Mouse (Mus musculus): ENCODE data around the gene Rprml. TPM values are rescaled to one million over a fixed set of nuclear protein-coding genes. Genes with fewer than 3 reads are reported as not detected.
A peak's percentile ranks its signal among the peaks of the same experiment; 100 is the strongest.

Rprml gene
- 1.3 and 2.9 TPM in 2 replicates for polyA plus RNA-seq (2012; rRNA removed)

GRCm38 (mm10) chr11:103649301-103649982 lies at the start of gene Rprml:
Gene Rprml, plus strand, starts transcription at chr11:103649570.
- Histone ChIP-seq H3K4me1 (ENCODE audit: control insufficient read depth, insufficient read depth, insufficient read length, low read length) (peaks cover 21% of the 10 kb centered on the region), H3K4me3 (ENCODE audit: low read depth, low read length) (peak within 1 kb of the TSS; percentile 52), H3K36me3 (ENCODE audit: control insufficient read depth, insufficient read depth, low read length) (no peaks in the 10 kb centered on the region), H3K27me3 (ENCODE audit: control insufficient read depth, insufficient read depth, low read length) (peaks cover 29% of the 10 kb centered on the region), H3K27ac (ENCODE audit: insufficient read depth, low read depth, low read length) (no peak within 1 kb of the TSS)
- WGBS: under 1% methylated on average over 71 of the region's 71 CpGs
- no peak for TF ChIP-seq POLR2A (IDR thresholded peaks at IDR 0.05; ENCODE audit: low read depth, low read length)
- no peak for TF ChIP-seq CTCF (IDR thresholded peaks at IDR 0.05; ENCODE audit: extremely low read depth, insufficient read length, insufficient replicate concordance, low read depth, low read length)

- Histone ChIP-seq H3K4me1 (ENCODE audit: control insufficient read depth, insufficient read depth, insufficient read length, low read length) (no peaks in the 10 kb centered on the region), H3K27ac (ENCODE audit: insufficient read depth, low read depth, low read length) (no peak overlapping the region), H3K27me3 (ENCODE audit: control insufficient read depth, insufficient read depth, low read length) (peaks cover 5% of the 10 kb centered on the region; the same call in 1 of the 2 replicates), H3K4me3 (ENCODE audit: low read depth, low read length) (no peak overlapping the region), H3K36me3 (ENCODE audit: control insufficient read depth, insufficient read depth, low read length) (no peaks in the 10 kb centered on the region)
- WGBS: 48% methylated on average over 5 of the region's 5 CpGs
- TF ChIP-seq POLR2A (IDR thresholded peaks at IDR 0.05; ENCODE audit: low read depth, low read length): no peak
- TF ChIP-seq CTCF (IDR thresholded peaks at IDR 0.05; ENCODE audit: extremely low read depth, insufficient read length, insufficient replicate concordance, low read depth, low read length): no peak
Measured at GRCm38 (mm10) chr11:103606611-103607010, 42.8 kb upstream of the Rprml start.

GRCm38 (mm10) chr11:103610772-103611171 lies 38.6 kb upstream of the Rprml start:
- 95% methylated on average over 2 of the region's 2 CpGs for WGBS
- Histone ChIP-seq H3K36me3 (ENCODE audit: control insufficient read depth, insufficient read depth, low read length) (no peaks in the 10 kb centered on the region), H3K27ac (ENCODE audit: insufficient read depth, low read depth, low read length) (no peak overlapping the region), H3K4me3 (ENCODE audit: low read depth, low read length) (no peak overlapping the region), H3K27me3 (ENCODE audit: control insufficient read depth, insufficient read depth, low read length) (peaks cover 3% of the 10 kb centered on the region; the same call in 1 of the 2 replicates), H3K4me1 (ENCODE audit: control insufficient read depth, insufficient read depth, insufficient read length, low read length) (no peaks in the 10 kb centered on the region)
- no peak for TF ChIP-seq CTCF (IDR thresholded peaks at IDR 0.05; ENCODE audit: extremely low read depth, insufficient read length, insufficient replicate concordance, low read depth, low read length)
- no peak for TF ChIP-seq POLR2A (IDR thresholded peaks at IDR 0.05; ENCODE audit: low read depth, low read length)

GRCm38 (mm10) chr11:103621040-103621439 lies 28.3 kb upstream of the Rprml start, which contains the start of gene Gm884:
Gene Gm884, minus strand, starts transcription at chr11:103621140.
- no peak within 1 kb of the TSS for H3K4me3 ChIP-seq (ENCODE audit: low read depth, low read length)
- H3K27me3 ChIP-seq (ENCODE audit: control insufficient read depth, insufficient read depth, low read length): peaks cover 2% of the 10 kb centered on the region; the same call in 1 of the 2 replicates
- TF ChIP-seq CTCF (IDR thresholded peaks at IDR 0.05; ENCODE audit: extremely low read depth, insufficient read length, insufficient replicate concordance, low read depth, low read length) (no peak), POLR2A (IDR thresholded peaks at IDR 0.05; ENCODE audit: low read depth, low read length) (no peak)
- H3K27ac ChIP-seq (ENCODE audit: insufficient read depth, low read depth, low read length): no peak within 1 kb of the TSS
- WGBS: 55% methylated on average over 9 of the region's 9 CpGs
- H3K4me1 ChIP-seq (ENCODE audit: control insufficient read depth, insufficient read depth, insufficient read length, low read length): peaks cover 3% of the 10 kb centered on the region
- H3K36me3 ChIP-seq (ENCODE audit: control insufficient read depth, insufficient read depth, low read length): no peaks in the 10 kb centered on the region

- Histone ChIP-seq H3K27me3 (ENCODE audit: control insufficient read depth, insufficient read depth, low read length) (no peaks in the 10 kb centered on the region), H3K4me3 (ENCODE audit: low read depth, low read length) (no peak overlapping the region), H3K27ac (ENCODE audit: insufficient read depth, low read depth, low read length) (no peak overlapping the region), H3K36me3 (ENCODE audit: control insufficient read depth, insufficient read depth, low read length) (no peaks in the 10 kb centered on the region), H3K4me1 (ENCODE audit: control insufficient read depth, insufficient read depth, insufficient read length, low read length) (no peaks in the 10 kb centered on the region)
- 75% methylated on average over 23 of the region's 23 CpGs for WGBS
- no peak for TF ChIP-seq POLR2A (IDR thresholded peaks at IDR 0.05; ENCODE audit: low read depth, low read length)
- TF ChIP-seq CTCF (IDR thresholded peaks at IDR 0.05; ENCODE audit: extremely low read depth, insufficient read length, insufficient replicate concordance, low read depth, low read length): no peak
Measured at GRCm38 (mm10) chr11:103627453-103627852, 21.9 kb upstream of the Rprml start.

GRCm38 (mm10) chr11:103634806-103635205 lies 14.6 kb upstream of the Rprml start:
- H3K4me1 ChIP-seq (ENCODE audit: control insufficient read depth, insufficient read depth, insufficient read length, low read length): no peaks in the 10 kb centered on the region
- WGBS: 79% methylated on average over 7 of the region's 7 CpGs
- H3K27me3 ChIP-seq (ENCODE audit: control insufficient read depth, insufficient read depth, low read length): peaks cover 3% of the 10 kb centered on the region; the same call in 1 of the 2 replicates
- no peak overlapping the region for H3K4me3 ChIP-seq (ENCODE audit: low read depth, low read length)
- no peak overlapping the region for H3K27ac ChIP-seq (ENCODE audit: insufficient read depth, low read depth, low read length)
- no peaks in the 10 kb centered on the region for H3K36me3 ChIP-seq (ENCODE audit: control insufficient read depth, insufficient read depth, low read length)
- TF ChIP-seq CTCF (IDR thresholded peaks at IDR 0.05; ENCODE audit: extremely low read depth, insufficient read length, insufficient replicate concordance, low read depth, low read length): no peak
- no peak for TF ChIP-seq POLR2A (IDR thresholded peaks at IDR 0.05; ENCODE audit: low read depth, low read length)

- H3K4me3 ChIP-seq (ENCODE audit: low read depth, low read length): no peak overlapping the region
- peaks cover 5% of the 10 kb centered on the region; the same call in 1 of the 2 replicates for H3K27me3 ChIP-seq (ENCODE audit: control insufficient read depth, insufficient read depth, low read length)
- TF ChIP-seq POLR2A (IDR thresholded peaks at IDR 0.05; ENCODE audit: low read depth, low read length) (no peak), CTCF (IDR thresholded peaks at IDR 0.05; ENCODE audit: extremely low read depth, insufficient read length, insufficient replicate concordance, low read depth, low read length) (no peak)
- no peak overlapping the region for H3K27ac ChIP-seq (ENCODE audit: insufficient read depth, low read depth, low read length)
- no peaks in the 10 kb centered on the region for H3K4me1 ChIP-seq (ENCODE audit: control insufficient read depth, insufficient read depth, insufficient read length, low read length)
- 70% methylated on average over 3 of the region's 3 CpGs for WGBS
- no peaks in the 10 kb centered on the region for H3K36me3 ChIP-seq (ENCODE audit: control insufficient read depth, insufficient read depth, low read length)
Measured at GRCm38 (mm10) chr11:103635481-103635880, 13.9 kb upstream of the Rprml start.

Measured in small intestine, adult 2 months (tissue).